Mouse (Mus musculus): ENCODE measurements at regions not wholly inside any gene's neighbourhood (a gene's known extent, or its start where the extent isn't known, plus 50 kb on each side); places are given as distances from the start of the nearest gene placed in this dataset.

GRCm38 (mm10) chr1:194281941-194282340 lies 336.1 kb upstream of the Plxna2 start:
- TF ChIP-seq CTCF (IDR thresholded peaks at IDR 0.05; ENCODE audit: control insufficient read depth, insufficient read depth, low read length) (no peak), POLR2A (IDR thresholded peaks at IDR 0.05; ENCODE audit: borderline replicate concordance, control insufficient read depth, low read depth, low read length) (no peak)
